Mouse (Mus musculus) ES-E14 (cell line): ENCODE measurements at regions not wholly inside any gene's neighbourhood (a gene's known extent, or its start where the extent isn't known, plus 50 kb on each side); places are given as distances from the start of the nearest gene placed in this dataset.

Experiments
- CHD2 ChIP-seq: IDR thresholded peaks from 2 replicates; pipeline ENCODE4 v1.6.1; 2014; ENCODE audit warnings: mild to moderate bottlenecking, low read depth, low read length, inconsistent platforms
- HCFC1 ChIP-seq: IDR thresholded peaks from 2 replicates; pipeline ENCODE4 v1.6.1; 2012; ENCODE audit warnings: low read length, inconsistent platforms, borderline replicate concordance; ENCODE audit not compliant: insufficient read depth
- MAFK ChIP-seq: IDR thresholded peaks from 2 replicates; pipeline ENCODE4 v1.6.1; 2014; ENCODE audit warnings: mild to moderate bottlenecking, low read depth, low read length, inconsistent platforms; ENCODE audit not compliant: insufficient read depth
- ZC3H11A ChIP-seq: IDR thresholded peaks from 2 replicates; pipeline ENCODE4 v1.6.1; 2012; ENCODE audit warnings: low read depth, mild to moderate bottlenecking, inconsistent platforms, low read length, borderline replicate concordance
- ZNF384 ChIP-seq: IDR thresholded peaks from 2 replicates; pipeline ENCODE4 v1.6.1; 2012; ENCODE audit warnings: low read depth, low read length, inconsistent platforms

GRCm38 (mm10) chr10:21805606-21806005, 76.4 kb upstream of the Sgk1 start:
- TF ChIP-seq ZNF384, result no peak
- TF ChIP-seq HCFC1, result no peak
- TF ChIP-seq MAFK, result no peak
- TF ChIP-seq CHD2, result no peak
- no peak for TF ChIP-seq ZC3H11A
